15 mouse cellular contexts compared by ENCODE assay signal in genomic region chr2:37722674-37723465, GRCm38 (mm10). TPM values are rescaled to one million over a fixed set of nuclear protein-coding genes. Genes with fewer than 3 reads are reported as not detected.
DNase-seq lines count a peak whose midpoint lies in the region; ATAC-seq and TF ChIP-seq lines count a peak whose summit lies in the region.
"Had no signal": no experiment of that assay in that cellular context is flagged by ENCODE, and none has a peak within 500 bp of the region (broad histone marks: within the 10 kb centered on the region; RNA-seq: fewer than 3 reads in every experiment).

No protein-coding gene starts in this region.

- H3K4me1 ChIP-seq in forebrain, embryonic 15.5 days = peaks cover 16% of the 10 kb centered on the region
- H3K4me1 ChIP-seq in forebrain, embryonic 11.5 days (replicated peaks; ENCODE audit: control insufficient read depth, insufficient read depth, low read length) = 0 out of 2 replicates have a peak, but pooled peaks cover 2% of the 10 kb centered on the region
- no peaks in the 10 kb centered on the region for H3K4me1 ChIP-seq in testis, adult 2 months (ENCODE audit: control insufficient read depth, insufficient read depth, low read length)
- peaks cover 15% of the 10 kb centered on the region for H3K4me1 ChIP-seq in midbrain, embryonic 14.5 days (ENCODE audit: control insufficient read depth, insufficient read depth, low read length)
- H3K4me1 ChIP-seq: heart, embryonic 12.5 days; hindbrain, embryonic 15.5 days had no signal

- H3K36me3 ChIP-seq in forebrain, embryonic 15.5 days = no peaks in the 10 kb centered on the region
- H3K36me3 ChIP-seq in forebrain, embryonic 11.5 days (ENCODE audit: control insufficient read depth, insufficient read depth, low read length) = no peaks in the 10 kb centered on the region
- H3K36me3 ChIP-seq in testis, adult 2 months (ENCODE audit: control insufficient read depth, insufficient read depth, low read length) = no peaks in the 10 kb centered on the region
- no peaks in the 10 kb centered on the region for H3K36me3 ChIP-seq in midbrain, embryonic 14.5 days (ENCODE audit: control insufficient read depth, insufficient read depth, low read length)
- H3K36me3 ChIP-seq: heart, embryonic 12.5 days; hindbrain, embryonic 15.5 days; limb, embryonic 12.5 days had no signal

- peak overlapping the region; percentile 74 for H3K27ac ChIP-seq in forebrain, embryonic 15.5 days (replicated peaks)
- H3K27ac ChIP-seq in forebrain, embryonic 11.5 days (ENCODE audit: low read depth, low read length) = no peak overlapping the region
- H3K27ac ChIP-seq in testis, adult 2 months (ENCODE audit: control insufficient read depth, insufficient read depth, low read depth, low read length) = no peak overlapping the region
- H3K27ac ChIP-seq in midbrain, embryonic 14.5 days (replicated peaks; ENCODE audit: low read depth, low read length) = peak overlapping the region; percentile 53
- H3K27ac ChIP-seq: hindbrain, embryonic 15.5 days; limb, embryonic 12.5 days had no signal

- H3K4me2 ChIP-seq in forebrain, embryonic 15.5 days (replicated peaks) = no peak overlapping the region
- H3K4me2 ChIP-seq in forebrain, embryonic 11.5 days (ENCODE audit: low read depth, low read length, severe bottlenecking) = no peak overlapping the region
- no peak overlapping the region for H3K4me2 ChIP-seq in midbrain, embryonic 14.5 days (ENCODE audit: low read length)
- H3K4me2 ChIP-seq: heart, embryonic 12.5 days; hindbrain, embryonic 15.5 days; limb, embryonic 12.5 days had no signal

- 83% methylated on average over 14 of the region's 14 CpGs for WGBS in forebrain, embryonic 15.5 days
- 86% methylated on average over 14 of the region's 14 CpGs for WGBS in forebrain, embryonic 11.5 days
- 73% methylated on average over 14 of the region's 14 CpGs for WGBS in midbrain, embryonic 14.5 days

- H3K4me3 ChIP-seq in forebrain, embryonic 15.5 days = no peak overlapping the region
- H3K4me3 ChIP-seq in forebrain, embryonic 11.5 days (ENCODE audit: low read depth, low read length) = no peak overlapping the region
- peak overlapping the region; percentile 24; the same call in 1 of the 2 replicates for H3K4me3 ChIP-seq in testis, adult 2 months (ENCODE audit: control insufficient read depth, low read depth, low read length)
- H3K4me3 ChIP-seq in midbrain, embryonic 14.5 days (replicated peaks; ENCODE audit: low read depth, low read length) = no peak overlapping the region
- H3K4me3 ChIP-seq: heart, embryonic 12.5 days; hindbrain, embryonic 15.5 days; left cerebral cortex, adult 2 months; limb, embryonic 12.5 days had no signal

- H3K9me3 ChIP-seq in forebrain, embryonic 15.5 days = no peaks in the 10 kb centered on the region
- H3K9me3 ChIP-seq in forebrain, embryonic 11.5 days (ENCODE audit: control insufficient read depth, low read length) = no peaks in the 10 kb centered on the region
- no peaks in the 10 kb centered on the region for H3K9me3 ChIP-seq in midbrain, embryonic 14.5 days (ENCODE audit: control insufficient read depth, low read length)
- H3K9me3 ChIP-seq: heart, embryonic 12.5 days; hindbrain, embryonic 15.5 days; limb, embryonic 12.5 days had no signal

- no peak overlapping the region for H3K9ac ChIP-seq in forebrain, embryonic 15.5 days (replicated peaks)
- H3K9ac ChIP-seq in forebrain, embryonic 11.5 days (ENCODE audit: low read length) = no peak overlapping the region
- no peak overlapping the region for H3K9ac ChIP-seq in midbrain, embryonic 14.5 days (replicated peaks; ENCODE audit: low read length)
- H3K9ac ChIP-seq: heart, embryonic 12.5 days; hindbrain, embryonic 15.5 days; limb, embryonic 12.5 days had no signal

- H3K27me3 ChIP-seq in forebrain, embryonic 15.5 days = no peaks in the 10 kb centered on the region
- H3K27me3 ChIP-seq in forebrain, embryonic 11.5 days (ENCODE audit: control insufficient read depth, insufficient read depth, low read length) = no peaks in the 10 kb centered on the region
- no peaks in the 10 kb centered on the region for H3K27me3 ChIP-seq in testis, adult 2 months (ENCODE audit: control insufficient read depth, insufficient read depth, low read length)
- H3K27me3 ChIP-seq in midbrain, embryonic 14.5 days (ENCODE audit: control insufficient read depth, insufficient read depth, low read length) = no peaks in the 10 kb centered on the region
- H3K27me3 ChIP-seq: heart, embryonic 12.5 days; hindbrain, embryonic 15.5 days; limb, embryonic 12.5 days had no signal

- TF ChIP-seq POLR2A in testis, adult 2 months (IDR thresholded peaks at IDR 0.05; ENCODE audit: control insufficient read depth, low read depth, low read length) = no peak; the same call in 1 of the 2 replicates

- no peak for TF ChIP-seq CTCF in testis, adult 2 months (IDR thresholded peaks at IDR 0.05; ENCODE audit: control insufficient read depth, insufficient read depth, insufficient replicate concordance, low read depth, low read length)

- peak; percentile 48 for ATAC-seq in forebrain, embryonic 15.5 days (replicated peaks)
- ATAC-seq in forebrain, embryonic 11.5 days (replicated peaks; ENCODE audit: low FRiP score) = no peak
- peak; percentile 80; the same call in 1 of the 2 replicates for ATAC-seq in midbrain, embryonic 14.5 days (ENCODE audit: low FRiP score, low TSS enrichment)
- no peak for ATAC-seq in erythroblast, adult 5-6 weeks (replicated peaks; ENCODE audit: low FRiP score, poor library complexity, severe bottlenecking)

- DNase-seq in forebrain, embryonic 11.5 days (ENCODE audit: low spot score) = no peak
- no peak for DNase-seq in testis, postnatal 14 days (ENCODE audit: low spot score)
- peak; percentile 68 for DNase-seq in midbrain, embryonic 14.5 days
- no peak for DNase-seq in embryo, embryonic 9.5 days (ENCODE audit: extremely low spot score)
- no peak for DNase-seq in yolk sac, embryonic 10.5 days (ENCODE audit: low spot score)
- DNase-seq: adrenal gland, adult 8-10 months; gastrocnemius, postnatal 14 days; lung, postnatal 36 days had no signal

RNA-seq across cellular contexts. Expression of gene Strbp, which starts 19.2 kb away (rescaled TPM):
- 109 and 110 TPM in 2 replicates for polyA plus RNA-seq in forebrain, embryonic 15.5 days (2015; fragmentation: Nextera tagmentation; extraction: Ambion mirVana)
- 102 and 103 TPM in 2 replicates for polyA plus RNA-seq in forebrain, embryonic 11.5 days (2014; fragmentation: Nextera tagmentation; extraction: Ambion mirVana)
- 44.9 and 45.8 TPM in 2 replicates for polyA plus RNA-seq in testis, adult 2 months (2012; rRNA removed)
- polyA plus RNA-seq in midbrain, embryonic 14.5 days (2014; fragmentation: Nextera tagmentation; extraction: Ambion mirVana) = 134 and 155 TPM in 2 replicates
- 8.4 and 11.9 TPM in 2 replicates for total RNA-seq in erythroblast, adult 5-6 weeks (2015; ENCODE audit: low replicate concordance)
- total RNA-seq in erythroblast, adult 5-6 weeks (2017; ENCODE audit: low replicate concordance) = 8.1 and 13.0 TPM in 2 replicates

RNA-seq across cellular contexts. Expression of gene Crb2, which starts 53.2 kb away (rescaled TPM):
- polyA plus RNA-seq in forebrain, embryonic 15.5 days (2015; fragmentation: Nextera tagmentation; extraction: Ambion mirVana) = 7.1 and 8.4 TPM in 2 replicates
- 29.6 and 32.7 TPM in 2 replicates for polyA plus RNA-seq in forebrain, embryonic 11.5 days (2014; fragmentation: Nextera tagmentation; extraction: Ambion mirVana)
- polyA plus RNA-seq in testis, adult 2 months (2012; rRNA removed) = 0.28 and 0.30 TPM in 2 replicates
- polyA plus RNA-seq in midbrain, embryonic 14.5 days (2014; fragmentation: Nextera tagmentation; extraction: Ambion mirVana) = 3.5 and 5.8 TPM in 2 replicates
- total RNA-seq in erythroblast, adult 5-6 weeks (2015; ENCODE audit: low replicate concordance) = not detected in 2 replicates
- total RNA-seq in erythroblast, adult 5-6 weeks (2017; ENCODE audit: low replicate concordance) = not detected in 2 replicates

Comparison
In these comparisons a context has a peak if more than half of its experiments do, and no peak if none do; other contexts are left out.
1. ATAC-seq: peak in forebrain, embryonic 15.5 days (single experiment) and midbrain, embryonic 14.5 days (single experiment); none in forebrain, embryonic 11.5 days (single experiment) and erythroblast, adult 5-6 weeks (single experiment).
2. H3K27ac ChIP-seq: peak in forebrain, embryonic 15.5 days (single experiment) and midbrain, embryonic 14.5 days (single experiment); none in forebrain, embryonic 11.5 days (single experiment) and testis, adult 2 months (single experiment).